Mouse (Mus musculus): ENCODE results near the gene Zfp40. TPM values are rescaled to one million over a fixed set of nuclear protein-coding genes. Genes with fewer than 3 reads are reported as not detected.
A peak's percentile ranks its signal among the peaks of the same experiment; 100 is the strongest.
"Not testable (repeated sequence)": the region's sequence is repeated elsewhere in the genome, so short reads cannot be mapped to it uniquely, and the experiment has no call there.

Gene Zfp40
- 31.3 and 35.1 TPM in 2 replicates for polyA plus RNA-seq (2015; fragmentation: Nextera tagmentation; extraction: Ambion mirVana)

GRCm38 (mm10) chr17:23192453-23193379, at the start of gene Zfp40:
Zfp40 (minus strand) TSS chr17:23193252.
- peak within 1 kb of the TSS; percentile 82 for H3K27ac ChIP-seq (ENCODE audit: low read length)
- peak within 1 kb of the TSS; percentile 84 for H3K4me2 ChIP-seq (ENCODE audit: low read length)
- no peaks in the 10 kb centered on the region; the same call in 1 of the 2 replicates for H3K36me3 ChIP-seq (ENCODE audit: control insufficient read depth, insufficient read depth, low read length)
- 2% methylated on average over 27 of the region's 27 CpGs for WGBS
- peak; percentile 100 for ATAC-seq
- H3K4me3 ChIP-seq (ENCODE audit: low read depth, low read length) = peak within 1 kb of the TSS; percentile 77
- H3K27me3 ChIP-seq (ENCODE audit: control insufficient read depth, insufficient read depth, low read depth, low read length) = no peaks in the 10 kb centered on the region
- H3K9ac ChIP-seq (ENCODE audit: low read depth, low read length) = peak within 1 kb of the TSS; percentile 90
- H3K4me1 ChIP-seq (ENCODE audit: control insufficient read depth, insufficient read depth, low read length) = peaks cover 14% of the 10 kb centered on the region
- no peaks in the 10 kb centered on the region for H3K9me3 ChIP-seq (replicated peaks; ENCODE audit: control insufficient read depth, low read length, poor library complexity, severe bottlenecking)

GRCm38 (mm10) chr17:23218320-23218719, 25.3 kb upstream of the Zfp40 start:
- 88% methylated on average over 2 of the region's 2 CpGs for WGBS
- no peak overlapping the region for H3K4me3 ChIP-seq (ENCODE audit: low read depth, low read length)
- no peaks in the 10 kb centered on the region for H3K36me3 ChIP-seq (ENCODE audit: control insufficient read depth, insufficient read depth, low read length)
- H3K9me3 ChIP-seq (replicated peaks; ENCODE audit: control insufficient read depth, low read length, poor library complexity, severe bottlenecking) = 0 out of 2 replicates have a peak, but pooled peaks cover 3% of the 10 kb centered on the region
- no peaks in the 10 kb centered on the region for H3K27me3 ChIP-seq (ENCODE audit: control insufficient read depth, insufficient read depth, low read depth, low read length)
- H3K9ac ChIP-seq (ENCODE audit: low read depth, low read length) = no peak overlapping the region
- H3K4me2 ChIP-seq (ENCODE audit: low read length) = no peak overlapping the region
- H3K4me1 ChIP-seq (ENCODE audit: control insufficient read depth, insufficient read depth, low read length) = no peaks in the 10 kb centered on the region
- ATAC-seq = no peak
- H3K27ac ChIP-seq (ENCODE audit: low read length) = no peak overlapping the region

- 6% methylated on average over 1 of the region's 1 CpGs for WGBS
- H3K4me3 ChIP-seq (ENCODE audit: low read depth, low read length); H3K4me2 ChIP-seq (ENCODE audit: low read length); H3K9ac ChIP-seq (ENCODE audit: low read depth, low read length); H3K9me3 ChIP-seq (replicated peaks; ENCODE audit: control insufficient read depth, low read length, poor library complexity, severe bottlenecking); H3K27ac ChIP-seq (ENCODE audit: low read length); H3K4me1 ChIP-seq (ENCODE audit: control insufficient read depth, insufficient read depth, low read length); H3K36me3 ChIP-seq (ENCODE audit: control insufficient read depth, insufficient read depth, low read length); H3K27me3 ChIP-seq (ENCODE audit: control insufficient read depth, insufficient read depth, low read depth, low read length); ATAC-seq: not testable (repeated sequence)
Observed at GRCm38 (mm10) chr17:23199856-23200255, 6.8 kb upstream of the Zfp40 start.

- Histone ChIP-seq H3K4me2 (ENCODE audit: low read length) (peak overlapping the region; percentile 63), H3K9me3 (replicated peaks; ENCODE audit: control insufficient read depth, low read length, poor library complexity, severe bottlenecking) (no peaks in the 10 kb centered on the region), H3K36me3 (ENCODE audit: control insufficient read depth, insufficient read depth, low read length) (no peaks in the 10 kb centered on the region; the same call in 1 of the 2 replicates), H3K27ac (ENCODE audit: low read length) (peak overlapping the region; percentile 56; the same call in 1 of the 2 replicates), H3K4me3 (ENCODE audit: low read depth, low read length) (peak overlapping the region; percentile 43), H3K4me1 (ENCODE audit: control insufficient read depth, insufficient read depth, low read length) (peaks cover 14% of the 10 kb centered on the region), H3K27me3 (ENCODE audit: control insufficient read depth, insufficient read depth, low read depth, low read length) (no peaks in the 10 kb centered on the region), H3K9ac (ENCODE audit: low read depth, low read length) (peak overlapping the region; percentile 47; the same call in 1 of the 2 replicates)
- ATAC-seq = peak; percentile 96
- 0% methylated on average over 11 of the region's 11 CpGs for WGBS
Observed at GRCm38 (mm10) chr17:23193441-23193840, 389 bp upstream of the Zfp40 start.

- Histone ChIP-seq H3K4me2 (ENCODE audit: low read length) (no peak overlapping the region), H3K4me1 (ENCODE audit: control insufficient read depth, insufficient read depth, low read length) (peaks cover 14% of the 10 kb centered on the region), H3K36me3 (ENCODE audit: control insufficient read depth, insufficient read depth, low read length) (peaks cover 22% of the 10 kb centered on the region), H3K4me3 (ENCODE audit: low read depth, low read length) (no peak overlapping the region), H3K27me3 (ENCODE audit: control insufficient read depth, insufficient read depth, low read depth, low read length) (no peaks in the 10 kb centered on the region), H3K9ac (ENCODE audit: low read depth, low read length) (no peak overlapping the region), H3K27ac (ENCODE audit: low read length) (no peak overlapping the region), H3K9me3 (replicated peaks; ENCODE audit: control insufficient read depth, low read length, poor library complexity, severe bottlenecking) (no peaks in the 10 kb centered on the region)
- no peak for ATAC-seq
- 87% methylated on average over 2 of the region's 2 CpGs for WGBS
Observed at GRCm38 (mm10) chr17:23187680-23188079, 5.4 kb downstream of the Zfp40 start.

Other genes starting within 250 kb of the Zfp40 start
- not detected in 2 replicates for gene Vmn2r-ps130, start 132.1 kb downstream of the Zfp40 start, polyA plus RNA-seq (2015; fragmentation: Nextera tagmentation; extraction: Ambion mirVana)
- not detected in 2 replicates for gene Vmn2r114, start 119.3 kb upstream of the Zfp40 start, polyA plus RNA-seq (2015; fragmentation: Nextera tagmentation; extraction: Ambion mirVana)
- not detected in 2 replicates for gene Vmn2r115, start 150.5 kb upstream of the Zfp40 start, polyA plus RNA-seq (2015; fragmentation: Nextera tagmentation; extraction: Ambion mirVana)
- gene Vmn2r116, start 191.4 kb upstream of the Zfp40 start, polyA plus RNA-seq (2015; fragmentation: Nextera tagmentation; extraction: Ambion mirVana) = not detected in 2 replicates